Mouse (Mus musculus) c-Kit-negative CD71-positive TER-119-positive erythroid progenitor cells, embryonic 14.5 days (primary cell): ENCODE measurements around the gene Ly6g6d.

ENCODE experiments used
- DNase-seq: peaks from one replicate; pipeline ENCODE4 v3.0.0-alpha.2; 2013; ENCODE audit warnings: low read depth, low spot score

Gene Ly6g6d

DNA sequence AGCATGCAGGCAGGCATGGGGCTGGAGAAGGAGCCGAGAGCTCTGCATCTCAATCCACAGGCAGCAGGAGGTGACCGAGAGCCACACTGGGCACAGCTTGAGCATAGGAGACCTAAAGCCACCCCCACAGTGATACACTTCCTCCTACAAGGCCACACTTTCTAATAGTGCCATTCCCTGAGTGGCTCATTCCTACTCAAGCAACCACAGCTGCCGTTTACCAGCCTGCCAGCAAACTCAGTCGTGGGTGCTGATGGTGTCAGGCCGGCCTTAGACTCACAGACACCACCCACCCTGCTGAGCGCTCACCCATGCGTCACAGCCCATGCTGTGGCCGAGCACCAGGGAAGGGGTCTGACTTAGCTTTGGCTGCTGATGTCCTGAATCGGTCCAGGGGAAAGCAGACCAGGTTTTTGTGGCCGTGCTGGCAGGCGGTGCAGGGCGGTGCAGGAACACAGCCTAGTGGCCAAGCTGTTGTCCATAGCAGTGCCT is 19.3 kb upstream of the Ly6g6d start:
- no peak for DNase-seq

DNA sequence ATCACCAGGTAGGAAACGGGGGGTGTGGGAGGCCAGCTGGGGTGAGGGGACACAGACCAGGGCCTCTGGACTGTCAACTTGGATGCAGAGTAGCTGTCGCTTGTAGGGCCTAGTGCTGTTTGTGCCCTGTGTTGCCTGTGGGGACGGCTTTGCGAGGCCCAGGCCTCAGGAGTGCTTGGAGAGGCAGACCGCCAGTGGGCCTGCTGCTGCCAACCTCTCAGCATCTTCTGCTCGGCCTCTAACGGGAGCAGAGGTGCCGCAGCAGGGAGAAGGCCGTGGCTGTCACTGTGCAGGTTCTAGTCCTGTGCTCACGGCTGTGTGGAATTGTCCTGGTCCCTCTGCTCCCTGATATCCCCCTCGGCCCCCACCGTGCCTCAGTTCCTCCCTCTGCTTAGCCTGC is 18.7 kb upstream of the Ly6g6d start:
- DNase-seq, result no peak

DNA sequence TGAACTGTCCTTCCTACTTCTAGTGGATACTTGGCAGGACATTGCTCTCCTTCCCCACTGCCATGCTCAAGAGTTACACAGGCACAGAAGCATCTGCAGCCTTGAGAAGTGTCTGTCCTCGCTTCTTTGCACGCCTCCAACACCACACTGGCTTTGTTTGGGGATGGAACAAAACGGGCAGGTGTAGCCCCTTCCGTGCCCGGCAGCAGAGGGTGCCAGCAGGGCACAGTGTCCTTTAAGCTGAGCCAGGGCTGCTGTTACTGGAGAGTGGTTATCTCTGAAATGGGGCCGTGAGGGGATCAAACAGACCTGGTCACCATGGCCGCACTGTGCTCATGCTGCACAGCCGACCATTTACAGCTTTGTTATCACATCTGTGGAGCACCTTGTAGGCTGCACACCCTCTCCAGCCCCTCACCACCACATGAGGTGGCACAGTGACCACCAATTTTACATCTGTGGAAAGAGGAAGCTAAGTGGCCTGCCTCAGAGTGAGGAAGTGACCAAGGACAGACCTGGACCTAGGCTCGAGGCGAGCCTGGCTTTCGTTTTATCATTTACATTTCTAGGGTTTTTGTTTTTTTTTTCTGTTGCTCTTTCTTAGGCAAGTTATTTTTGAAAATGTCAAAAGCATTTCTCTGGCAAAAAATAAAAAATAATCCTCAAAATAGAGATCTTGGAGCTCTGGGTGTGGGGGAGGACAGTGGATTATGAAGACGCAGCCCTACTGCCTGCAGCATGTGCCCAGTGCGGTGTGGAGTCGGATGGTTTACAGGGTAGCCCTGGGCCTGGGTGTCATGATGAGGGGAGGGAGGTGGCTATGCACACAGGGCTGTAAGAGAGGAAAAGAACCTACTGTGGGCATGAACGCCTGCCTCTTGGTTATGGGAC is 16.9 kb upstream of the Ly6g6d start:
- no peak for DNase-seq

DNA sequence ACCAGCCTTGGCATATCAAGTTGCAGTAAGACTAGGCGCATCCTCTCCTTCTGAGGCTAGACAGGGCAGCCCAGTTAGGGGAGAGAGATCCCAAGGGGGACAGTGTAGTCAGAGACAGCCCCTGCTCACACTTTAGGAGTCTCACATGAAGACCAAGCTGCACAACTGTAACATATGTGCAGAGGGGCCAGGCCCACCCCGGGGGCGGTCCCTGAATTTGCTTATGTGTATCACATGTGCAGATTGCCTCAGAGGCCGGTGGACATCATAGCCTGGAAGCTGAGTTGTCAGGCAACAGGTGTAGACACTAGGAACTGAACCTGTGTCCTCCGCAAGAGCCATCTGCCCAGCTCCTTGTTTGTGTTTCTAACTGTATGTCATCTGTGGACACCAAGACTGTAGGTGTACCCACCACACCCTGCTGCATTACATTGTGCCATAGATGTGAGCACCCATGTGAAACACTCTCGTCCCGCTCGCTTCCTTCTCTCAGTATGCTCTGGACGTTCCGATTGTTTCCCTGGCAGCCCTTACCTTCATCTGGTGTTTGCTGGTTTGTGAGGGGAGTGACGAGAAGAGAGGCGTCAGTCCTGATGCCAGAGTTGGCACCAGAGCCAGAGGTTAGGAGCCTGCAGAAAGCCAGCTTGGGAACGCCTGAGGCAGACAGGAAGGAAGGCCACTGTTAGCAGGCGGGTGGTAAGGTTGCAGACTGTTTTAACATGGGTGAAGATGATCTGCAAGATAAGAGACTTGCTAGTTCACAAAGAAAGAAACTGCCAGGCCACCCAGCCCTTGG is 14.7 kb upstream of the Ly6g6d start:
- DNase-seq, result no peak

DNA sequence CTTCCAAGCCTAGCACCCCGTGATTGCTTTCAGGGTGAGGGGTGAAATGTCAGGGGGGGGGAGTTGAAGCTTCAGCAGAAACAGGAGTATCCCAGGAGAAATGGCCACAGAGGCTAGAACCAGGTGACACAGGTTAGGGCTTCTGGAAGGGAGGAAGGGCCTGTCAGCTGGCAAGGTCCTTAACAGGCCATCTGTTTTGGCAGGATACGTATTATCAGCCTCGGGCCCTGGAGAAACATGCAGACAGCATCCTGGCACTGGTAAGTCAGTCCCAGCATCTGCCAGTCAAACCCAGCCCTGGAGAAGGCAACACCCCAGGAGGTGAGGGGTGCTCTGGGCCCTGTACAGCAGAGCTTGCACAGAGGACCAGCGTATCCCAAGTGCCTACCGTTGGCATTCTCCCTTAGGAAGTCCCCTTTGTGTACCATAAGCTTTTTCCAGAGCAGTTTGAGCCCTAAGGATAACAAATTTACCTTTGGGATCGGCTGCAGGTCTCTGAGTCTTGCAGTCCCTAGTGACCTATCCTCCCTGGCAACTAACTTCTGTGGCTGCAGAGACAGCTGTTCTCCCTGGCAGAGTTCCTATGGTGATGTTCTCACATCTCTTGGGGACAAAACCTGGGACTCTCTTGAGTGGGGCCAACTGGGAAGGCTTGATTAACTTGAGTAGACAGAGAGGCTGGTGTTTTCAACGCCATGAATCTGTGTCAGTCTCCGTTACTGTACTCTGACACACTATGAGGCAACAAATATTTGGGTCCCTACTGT is 12.5 kb upstream of the Ly6g6d start:
- peak; percentile 44 for DNase-seq

DNA sequence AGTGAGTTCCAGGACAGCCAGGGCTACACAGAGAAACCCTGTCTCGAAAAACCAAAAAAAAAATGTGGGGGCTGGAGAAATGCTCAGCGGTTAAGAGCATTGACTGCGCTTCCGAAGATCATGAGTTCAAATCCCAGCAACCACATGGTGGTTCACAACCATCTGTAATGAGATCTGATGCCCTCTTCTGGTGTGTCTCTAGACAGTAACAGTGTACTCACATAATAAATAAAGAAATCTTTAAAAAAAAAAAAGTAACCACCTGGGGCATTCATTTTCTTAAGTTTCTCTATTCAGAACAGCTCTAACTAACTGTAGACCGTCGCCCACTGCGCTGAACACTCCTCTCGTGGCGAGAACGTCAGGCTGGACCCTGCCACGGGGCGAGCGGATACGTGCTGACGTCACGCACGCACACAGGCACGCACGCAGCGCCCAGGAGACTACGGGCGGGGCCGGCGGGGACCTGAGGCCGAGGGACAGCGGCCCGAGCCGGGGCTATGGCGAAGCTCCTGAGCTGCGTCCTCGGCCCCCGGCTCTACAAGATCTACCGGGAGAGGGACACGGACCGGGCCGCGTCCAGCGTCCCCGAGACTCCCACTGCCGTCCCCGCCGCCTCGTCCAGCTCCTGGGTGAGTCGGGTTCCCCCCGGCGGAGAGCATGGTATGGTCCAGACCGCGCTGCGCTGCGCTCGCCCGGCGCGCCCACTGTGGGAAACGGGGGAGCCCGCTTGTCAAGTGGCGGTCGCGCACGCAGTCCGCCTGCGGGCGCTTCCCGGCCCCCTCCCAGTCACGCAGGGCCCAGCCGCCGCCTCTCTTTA is 11.2 kb upstream of the Ly6g6d start, which contains the start of gene Abhd16a:
Abhd16a (plus strand) TSS at position 439 of the 820 bp plus-strand sequence.
- peak; percentile 88 for DNase-seq

DNA sequence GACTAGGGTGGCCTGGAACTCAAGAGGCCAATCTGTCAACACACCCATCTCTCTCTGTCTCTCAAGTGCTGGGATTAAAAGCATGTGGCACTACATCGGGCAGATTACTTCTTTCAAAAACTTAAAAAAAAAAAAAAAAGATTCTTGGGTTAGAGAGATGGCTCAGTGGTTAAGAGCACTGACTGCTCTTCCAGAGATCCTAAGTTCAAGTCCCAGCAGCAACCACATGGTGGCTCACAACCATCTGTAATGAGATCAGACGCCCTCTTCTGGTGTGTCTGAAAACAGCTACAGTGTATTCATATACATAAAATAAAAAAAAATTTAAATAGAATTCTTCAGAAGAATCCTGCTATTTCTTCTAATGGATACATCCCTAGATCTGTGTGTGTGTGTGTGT is 10.3 kb upstream of the Ly6g6d start:
- no peak for DNase-seq

DNA sequence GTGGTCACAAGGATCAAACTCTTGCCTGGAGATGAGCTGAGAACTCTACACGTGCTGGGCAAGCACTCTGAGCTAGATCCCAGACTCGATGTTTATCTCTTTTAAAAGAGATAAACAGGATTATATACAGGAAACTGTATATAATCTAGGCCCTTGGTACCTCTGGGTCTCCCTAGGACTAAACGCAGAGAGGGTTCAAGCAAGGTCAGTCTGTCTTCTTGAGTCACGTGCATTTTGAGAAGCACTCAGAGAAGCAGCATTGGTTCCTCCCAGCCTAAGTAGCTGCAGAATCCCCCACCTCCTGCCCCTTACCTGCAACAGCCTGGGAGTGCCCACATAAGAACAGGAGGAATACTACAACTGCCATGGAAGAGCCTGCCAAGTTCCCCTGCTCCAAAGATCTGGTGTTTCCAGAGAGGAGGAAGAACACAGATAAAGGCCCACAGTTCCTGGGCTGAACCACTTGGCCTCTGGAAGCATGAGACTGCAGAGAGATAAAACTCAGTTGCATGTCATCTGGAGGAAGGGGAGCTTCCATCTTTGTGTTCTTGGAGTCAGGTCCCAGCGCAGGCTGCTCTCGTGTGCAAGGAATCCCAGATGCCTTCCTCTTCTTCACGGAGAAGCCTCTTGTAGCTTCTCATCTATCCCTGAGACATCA is 7.5 kb upstream of the Ly6g6d start, which contains the start of gene Ly6g6f:
Ly6g6f (minus strand) TSS at position 403 of the 658 bp plus-strand sequence.
- DNase-seq, result no peak

DNA sequence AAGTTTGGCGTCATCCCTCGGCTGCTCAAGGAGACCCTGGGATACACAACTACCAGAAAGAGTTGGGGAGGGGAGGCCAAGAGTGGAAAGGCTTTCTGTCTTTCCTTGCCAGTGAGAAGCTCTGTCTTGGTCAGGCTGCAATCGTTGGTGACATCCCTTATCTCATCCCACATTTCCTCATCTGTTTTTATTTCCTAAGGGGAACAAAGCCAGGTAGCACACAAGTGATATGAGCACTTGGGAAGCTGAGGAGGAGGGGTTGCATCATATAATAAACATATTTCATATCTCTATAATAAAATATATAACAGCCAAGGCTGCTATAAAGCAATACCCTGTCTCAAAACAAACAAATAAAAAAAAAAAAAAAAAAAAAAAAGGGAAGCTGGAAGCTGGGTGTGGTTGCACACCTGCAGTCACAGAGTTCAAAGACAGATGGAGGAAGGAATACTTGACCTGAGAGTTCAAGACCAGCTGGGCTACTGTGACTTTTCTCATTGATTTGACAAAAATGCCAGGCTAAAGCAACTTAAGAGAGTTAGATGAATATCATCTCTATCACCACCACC is 6.1 kb upstream of the Ly6g6d start:
- no peak for DNase-seq

DNA sequence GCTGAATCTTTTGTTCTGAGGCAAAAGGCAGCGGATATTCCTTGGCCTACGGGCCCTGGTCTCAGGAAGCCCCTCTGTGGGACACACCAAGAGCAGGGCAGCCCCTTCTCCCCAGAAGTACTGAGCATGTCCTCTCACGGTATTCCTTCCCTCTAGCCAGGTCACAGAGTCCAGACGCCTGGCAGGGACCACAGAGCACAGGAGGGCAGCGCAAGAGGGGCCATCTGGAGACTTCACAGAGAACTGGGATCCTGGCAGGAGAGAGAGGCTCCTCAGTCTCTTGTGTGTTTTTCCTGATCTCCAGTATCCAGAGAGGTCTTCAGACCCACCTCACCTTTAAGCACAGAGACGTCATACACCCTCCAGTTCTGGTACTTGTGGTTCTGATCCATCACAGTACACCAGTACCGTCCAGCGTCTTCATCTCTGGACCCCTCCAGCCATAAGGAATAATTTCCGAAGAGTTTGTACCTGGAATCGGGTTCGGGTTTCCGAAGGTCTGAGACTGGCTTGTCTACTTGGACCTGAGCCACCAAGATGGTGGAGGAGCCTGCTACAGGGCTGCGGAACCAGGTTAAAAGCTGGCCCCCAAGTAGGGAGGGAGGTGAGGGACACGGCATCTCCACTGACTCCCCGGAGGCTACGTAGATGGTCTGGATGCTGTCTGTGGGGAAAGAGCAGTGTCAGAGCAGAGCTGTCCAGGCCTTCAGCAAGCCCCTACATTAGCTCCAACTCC is 5.1 kb upstream of the Ly6g6d start:
- no peak for DNase-seq

DNA sequence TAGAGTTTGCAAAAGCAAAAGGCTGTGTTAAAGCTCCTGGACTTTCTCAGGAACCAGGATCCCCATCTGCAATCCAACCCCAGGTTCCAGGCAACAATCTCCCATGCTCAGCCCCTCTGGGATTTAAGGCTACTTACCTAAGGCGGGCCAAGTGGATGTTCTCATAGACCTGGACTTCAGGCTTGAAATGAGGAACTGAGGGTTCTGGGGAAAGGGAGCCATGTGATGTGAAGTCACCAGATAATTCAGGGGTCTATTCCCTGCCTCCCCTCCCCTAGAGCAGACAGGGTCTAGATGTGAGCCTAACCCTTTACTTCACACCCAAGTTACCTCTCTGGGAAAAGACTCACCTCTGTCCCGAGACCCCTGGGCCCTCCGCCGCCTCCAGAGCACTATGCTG is 2.8 kb upstream of the Ly6g6d start:
- no peak for DNase-seq

DNA sequence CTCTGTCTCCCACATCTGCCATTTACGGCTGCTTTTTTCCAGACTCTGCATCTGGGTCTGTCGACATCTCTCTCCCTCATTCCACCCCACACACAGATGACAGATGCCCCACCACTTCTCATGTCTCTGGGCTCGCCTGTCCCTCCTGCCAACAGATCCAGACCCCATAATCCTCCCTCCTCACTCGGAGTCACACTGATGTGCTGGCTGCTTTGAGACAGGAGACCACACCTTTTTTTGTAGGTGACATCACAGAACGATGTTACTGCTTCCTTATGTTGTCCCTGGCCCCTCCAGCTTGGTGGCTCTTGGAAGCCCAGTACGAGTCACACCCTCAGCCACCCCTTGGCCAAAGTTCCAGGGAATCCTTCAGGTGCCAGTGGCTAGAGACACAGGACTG is 2.4 kb upstream of the Ly6g6d start:
- no peak for DNase-seq

DNA sequence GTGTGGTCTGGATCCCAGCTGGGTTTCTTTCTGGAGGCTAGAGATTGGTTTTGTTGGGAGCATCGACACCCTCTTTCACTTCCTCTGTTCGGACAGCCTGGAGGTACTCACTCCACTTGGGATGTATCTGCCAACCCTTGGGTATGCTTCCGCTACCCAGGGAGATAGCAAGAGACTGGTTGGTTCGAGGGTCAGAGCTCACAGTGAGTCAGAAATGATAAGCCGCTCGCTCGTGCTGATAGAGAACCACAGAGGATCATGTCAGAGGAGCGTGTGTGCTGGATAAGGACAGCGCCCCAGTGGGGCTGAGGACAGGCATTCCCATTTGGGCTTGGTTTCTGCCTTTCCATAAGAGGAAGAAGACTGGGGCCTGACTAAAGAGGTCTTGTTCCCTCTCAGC is 1.9 kb upstream of the Ly6g6d start:
- no peak for DNase-seq

DNA sequence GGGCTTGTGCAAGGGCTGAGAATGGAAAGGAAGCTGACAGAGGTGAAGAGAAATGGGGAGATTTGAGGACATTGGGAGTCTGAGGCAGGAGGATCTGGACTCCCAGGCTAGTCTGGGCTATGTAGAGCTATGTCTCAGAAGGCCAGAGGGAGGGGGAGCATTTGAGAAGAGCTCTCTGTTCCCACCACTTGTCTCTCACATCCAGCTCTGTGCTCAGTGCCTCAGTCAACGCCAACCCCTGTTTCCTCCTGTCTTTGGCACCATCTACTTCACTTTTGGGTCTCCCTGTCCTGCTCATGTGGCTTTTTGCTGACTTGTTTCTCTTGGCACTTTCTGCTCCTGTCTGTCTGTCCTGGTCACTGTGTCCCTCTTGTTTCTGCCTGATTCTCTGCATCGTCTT is 580 bp downstream of the Ly6g6d start:
- DNase-seq, result no peak

DNA sequence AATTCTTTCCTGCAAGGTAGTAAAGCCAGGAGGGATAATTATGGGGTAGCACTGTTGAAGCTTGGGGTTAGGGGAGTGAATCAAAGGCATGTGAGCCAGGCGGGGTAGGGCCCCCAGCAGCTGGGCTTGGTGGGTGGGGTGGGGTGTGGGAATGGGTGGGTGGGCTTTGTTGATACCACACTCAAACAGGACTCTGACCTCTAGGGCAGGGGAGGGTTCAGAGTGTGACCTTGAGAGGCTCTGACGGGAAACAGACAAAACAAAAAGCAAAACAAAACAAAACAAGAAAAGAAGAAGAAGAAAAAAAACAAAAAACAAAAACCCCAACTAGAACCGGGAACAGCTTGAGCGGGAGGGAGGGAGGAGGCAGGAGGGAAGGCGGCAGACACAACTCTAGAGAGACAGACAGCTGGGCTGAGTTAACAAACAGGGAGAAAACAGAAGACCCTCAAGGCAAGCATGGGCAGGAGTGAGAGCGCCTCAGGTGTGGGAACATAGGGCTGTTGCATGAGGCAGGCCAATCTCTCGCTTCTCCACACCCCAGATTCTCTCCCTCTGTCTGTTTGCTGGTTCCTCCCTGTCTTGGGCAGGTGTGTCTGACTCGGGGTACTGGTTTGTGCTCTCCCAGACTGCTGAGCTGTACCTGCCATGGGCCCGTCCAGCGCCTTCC is 1.2 kb downstream of the Ly6g6d start, which contains the start of gene Ly6g6e:
Ly6g6e (plus strand) TSS at position 396 of the 670 bp plus-strand sequence.
- no peak for DNase-seq

DNA sequence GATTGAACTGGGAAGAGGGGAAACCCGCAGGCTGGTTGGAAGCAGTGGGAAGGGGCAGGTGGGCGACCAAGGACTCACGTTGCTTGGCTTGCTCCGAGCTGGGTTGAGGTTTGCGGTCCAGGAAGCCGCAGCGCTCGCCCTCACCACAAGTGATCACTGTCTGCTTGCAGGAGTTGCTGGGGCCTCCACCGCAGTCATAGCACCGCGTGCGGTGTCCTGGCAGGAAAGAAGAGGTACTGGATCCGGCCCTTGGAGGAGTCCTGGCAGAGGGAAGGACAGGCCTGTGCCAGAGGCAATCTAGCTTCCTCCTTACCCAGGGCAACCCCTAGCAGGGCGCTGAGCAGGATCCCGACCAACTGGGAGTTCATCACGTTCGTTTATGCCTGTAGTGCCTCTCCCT is 3.8 kb downstream of the Ly6g6d start:
- no peak for DNase-seq

DNA sequence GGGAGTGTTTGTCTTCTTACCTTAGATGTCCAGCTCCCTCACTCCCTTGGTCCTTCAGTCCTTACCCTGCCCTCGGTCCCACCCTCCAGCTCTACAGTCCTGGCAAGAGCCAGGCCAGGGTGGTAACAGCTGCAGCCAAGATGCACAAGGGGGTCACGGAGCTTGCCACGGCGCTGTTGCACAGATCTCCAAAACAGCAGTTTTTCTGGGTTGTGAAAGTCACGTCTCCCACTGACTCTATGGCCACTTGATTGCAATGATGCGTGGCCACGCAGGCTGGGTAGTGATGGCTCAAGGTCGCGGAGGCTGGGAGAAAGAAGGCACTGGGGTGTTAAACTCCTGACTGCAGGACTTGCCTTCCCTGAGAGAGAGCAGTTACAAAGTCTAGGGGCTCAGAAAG is 6.4 kb downstream of the Ly6g6d start:
- DNase-seq, result no peak

DNA sequence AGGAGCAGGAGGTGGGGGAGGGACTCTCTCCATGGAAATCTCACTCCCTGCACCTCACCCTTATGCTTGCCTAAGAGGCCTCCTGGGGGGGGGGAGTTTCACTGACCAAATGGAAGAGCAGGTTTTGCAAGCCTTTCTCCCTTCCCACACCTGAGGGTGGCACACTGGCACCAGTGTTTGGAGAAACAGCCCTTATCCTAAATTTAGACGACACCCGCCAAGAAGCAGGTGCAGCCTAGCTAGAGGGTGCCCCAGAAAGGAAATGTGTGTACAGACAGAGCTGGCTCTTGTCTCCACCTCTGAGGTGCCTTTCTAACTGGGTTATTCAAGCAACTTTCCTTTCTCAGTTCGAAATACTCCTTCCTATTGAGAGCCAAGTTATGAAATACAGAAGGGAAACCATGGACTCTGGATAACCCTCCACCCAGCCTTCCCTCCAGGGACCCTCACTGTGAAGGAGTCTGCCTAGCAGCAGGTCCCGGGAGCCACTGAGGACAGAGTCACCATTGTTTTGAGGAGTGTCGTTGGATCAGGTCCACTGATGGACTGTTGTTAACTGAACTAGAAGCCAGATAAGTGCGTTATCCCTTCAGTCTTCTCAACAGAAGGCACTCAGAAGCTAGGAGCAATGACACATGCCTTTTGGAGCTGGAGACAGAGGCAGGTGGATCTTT is 7.2 kb downstream of the Ly6g6d start:
- DNase-seq, result no peak
